Mouse (Mus musculus): ENCODE results near the gene Proser1. TPM values are rescaled to one million over a fixed set of nuclear protein-coding genes. Genes with fewer than 3 reads are reported as not detected.

Gene Proser1
- 14.4 and 31.7 TPM in 2 replicates for polyA plus RNA-seq (2012; rRNA removed; ENCODE audit: low replicate concordance)

GRCm38 (mm10) chr3:53463046-53463764, at the start of gene Proser1, which contains the start of gene Nhlrc3:
Proser1 (plus strand) TSS chr3:53463666.
Nhlrc3 (minus strand) TSS chr3:53463332.

GRCm38 (mm10) chr3:53488353-53488752, 24.9 kb downstream of the Proser1 start, which contains the start of gene Stoml3:
Stoml3 (plus strand) TSS chr3:53488653.

Other genes with a start within 250 kb of the Proser1 start
- gene Nhlrc3, start 334 bp upstream of the Proser1 start, polyA plus RNA-seq (2012; rRNA removed; ENCODE audit: low replicate concordance), result 7.3 and 12.3 TPM in 2 replicates
- gene Stoml3, start 25.0 kb downstream of the Proser1 start, polyA plus RNA-seq (2012; rRNA removed; ENCODE audit: low replicate concordance), result not detected in 2 replicates
- 0.54 and 0.79 TPM in 2 replicates for gene Frem2, start 193.7 kb downstream of the Proser1 start, polyA plus RNA-seq (2012; rRNA removed; ENCODE audit: low replicate concordance)

Measured in mammary gland, adult 2 months (tissue).